Mouse (Mus musculus): Measurements from ENCODE around the gene Pik3r1. TPM values are rescaled to one million over a fixed set of nuclear protein-coding genes. Genes with fewer than 3 reads are reported as not detected.
A peak's percentile ranks its signal among the peaks of the same experiment; 100 is the strongest.

Gene Pik3r1
- polyA plus RNA-seq, 1 experiment from 2014 or later = 44.6 TPM

GRCm38 (mm10) chr13:101718744-101719143 lies 49.3 kb downstream of the Pik3r1 start:
- Histone ChIP-seq H3K9me3 (ENCODE audit: control insufficient read depth, low read length) (no peaks in the 10 kb centered on the region), H3K4me3 (ENCODE audit: low read depth, low read length) (no peak overlapping the region), H3K36me3 (ENCODE audit: control insufficient read depth, insufficient read depth, low read length) (0 out of 2 replicates have a peak, but pooled peaks cover 3% of the 10 kb centered on the region), H3K27me3 (ENCODE audit: control insufficient read depth, insufficient read depth, low read length) (no peaks in the 10 kb centered on the region), H3K9ac (ENCODE audit: low read length) (no peak overlapping the region), H3K4me2 (replicated peaks; ENCODE audit: low read depth) (peak overlapping the region; percentile 12; the same call in 1 of the 2 replicates), H3K4me1 (replicated peaks; ENCODE audit: control insufficient read depth, insufficient read depth) (no peaks in the 10 kb centered on the region; the same call in none of the 2 replicates), H3K27ac (replicated peaks) (peak overlapping the region; percentile 85)
- TF ChIP-seq CTCF (IDR thresholded peaks at IDR 0.05; ENCODE audit: low read depth) (no peak), EP300 (optimal IDR thresholded peaks at IDR 0.05) (no peak)
- no peak for ATAC-seq (ENCODE audit: low FRiP score, low TSS enrichment)
- DNase-seq (ENCODE audit: low spot score) = no peak
- WGBS = 51% methylated on average over 7 of the region's 7 CpGs

GRCm38 (mm10) chr13:101717836-101718235 lies 50.2 kb downstream of the Pik3r1 start:
- ATAC-seq (ENCODE audit: low FRiP score, low TSS enrichment) (no peak), DNase-seq (ENCODE audit: low spot score) (no peak)
- Histone ChIP-seq H3K4me2 (replicated peaks; ENCODE audit: low read depth) (no peak overlapping the region), H3K4me3 (ENCODE audit: low read depth, low read length) (no peak overlapping the region), H3K9me3 (ENCODE audit: control insufficient read depth, low read length) (no peaks in the 10 kb centered on the region), H3K9ac (ENCODE audit: low read length) (no peak overlapping the region), H3K27me3 (ENCODE audit: control insufficient read depth, insufficient read depth, low read length) (no peaks in the 10 kb centered on the region), H3K36me3 (ENCODE audit: control insufficient read depth, insufficient read depth, low read length) (0 out of 2 replicates have a peak, but pooled peaks cover 3% of the 10 kb centered on the region), H3K4me1 (replicated peaks; ENCODE audit: control insufficient read depth, insufficient read depth) (no peaks in the 10 kb centered on the region; the same call in none of the 2 replicates), H3K27ac (replicated peaks) (no peak overlapping the region)
- 37% methylated on average over 6 of the region's 6 CpGs for WGBS
- TF ChIP-seq CTCF (IDR thresholded peaks at IDR 0.05; ENCODE audit: low read depth) (no peak), EP300 (optimal IDR thresholded peaks at IDR 0.05) (no peak)

DNA sequence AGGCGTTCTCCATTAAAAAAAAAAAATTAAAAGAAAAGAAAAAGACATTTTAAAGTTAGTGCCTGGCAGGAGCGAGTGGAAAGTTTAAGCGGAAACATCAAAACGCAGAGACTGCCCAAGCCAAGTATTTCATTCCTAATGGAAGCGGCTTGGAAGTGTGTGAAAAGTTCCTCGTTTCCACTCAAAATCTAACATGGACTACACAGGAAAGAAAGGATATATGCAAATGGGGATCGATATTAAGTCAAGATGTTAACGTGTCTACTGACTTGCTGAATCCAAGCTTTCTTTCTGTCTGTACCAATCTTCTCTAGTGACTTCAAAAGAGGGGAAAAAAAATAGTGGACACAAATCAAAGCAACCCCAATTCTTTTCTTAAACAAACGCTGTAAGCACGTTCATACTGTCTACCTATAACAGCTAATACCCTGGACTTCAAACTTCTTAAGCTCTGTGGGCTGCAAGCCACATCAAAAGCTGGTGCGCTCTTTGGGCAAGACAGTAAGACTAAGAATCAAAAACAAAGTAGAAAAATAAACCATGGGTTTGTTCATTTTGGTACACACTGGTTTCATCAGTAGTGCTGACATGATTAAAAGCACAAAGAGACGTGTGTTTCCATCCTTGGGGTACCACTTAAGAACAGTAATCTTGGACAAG lies 54.5 kb downstream of the Pik3r1 start:
- peak overlapping the region; percentile 56 for H3K27ac ChIP-seq (replicated peaks)
- H3K9ac ChIP-seq (ENCODE audit: low read length) = no peak overlapping the region
- peaks cover 5% of the 10 kb centered on the region for H3K36me3 ChIP-seq (ENCODE audit: control insufficient read depth, insufficient read depth, low read length)
- TF ChIP-seq EP300 (optimal IDR thresholded peaks at IDR 0.05) = no peak
- no peak for TF ChIP-seq CTCF (IDR thresholded peaks at IDR 0.05; ENCODE audit: low read depth)
- 55% methylated on average over 12 of the region's 12 CpGs for WGBS
- H3K9me3 ChIP-seq (ENCODE audit: control insufficient read depth, low read length) = no peaks in the 10 kb centered on the region
- no peaks in the 10 kb centered on the region; the same call in 1 of the 2 replicates for H3K4me1 ChIP-seq (replicated peaks; ENCODE audit: control insufficient read depth, insufficient read depth)
- no peaks in the 10 kb centered on the region for H3K27me3 ChIP-seq (ENCODE audit: control insufficient read depth, insufficient read depth, low read length)
- no peak for DNase-seq (ENCODE audit: low spot score)
- no peak overlapping the region for H3K4me3 ChIP-seq (ENCODE audit: low read depth, low read length)
- no peak overlapping the region for H3K4me2 ChIP-seq (replicated peaks; ENCODE audit: low read depth)
- no peak for ATAC-seq (ENCODE audit: low FRiP score, low TSS enrichment)

GRCm38 (mm10) chr13:101712720-101713428 lies 55.1 kb downstream of the Pik3r1 start:
- no peak for TF ChIP-seq EP300 (optimal IDR thresholded peaks at IDR 0.05)
- no peak for TF ChIP-seq CTCF (IDR thresholded peaks at IDR 0.05; ENCODE audit: low read depth)
- DNase-seq (ENCODE audit: low spot score) (no peak), ATAC-seq (ENCODE audit: low FRiP score, low TSS enrichment) (no peak; the same call in 1 of the 2 replicates)
- peak overlapping the region; percentile 56 for H3K27ac ChIP-seq (replicated peaks)
- H3K4me1 ChIP-seq (replicated peaks; ENCODE audit: control insufficient read depth, insufficient read depth) = no peaks in the 10 kb centered on the region; the same call in 1 of the 2 replicates
- 41% methylated on average over 9 of the region's 9 CpGs for WGBS
- peaks cover 10% of the 10 kb centered on the region for H3K36me3 ChIP-seq (ENCODE audit: control insufficient read depth, insufficient read depth, low read length)
- H3K9me3 ChIP-seq (ENCODE audit: control insufficient read depth, low read length) = no peaks in the 10 kb centered on the region
- no peaks in the 10 kb centered on the region for H3K27me3 ChIP-seq (ENCODE audit: control insufficient read depth, insufficient read depth, low read length)
- no peak overlapping the region for H3K4me2 ChIP-seq (replicated peaks; ENCODE audit: low read depth)
- H3K4me3 ChIP-seq (ENCODE audit: low read depth, low read length) = no peak overlapping the region
- H3K9ac ChIP-seq (ENCODE audit: low read length) = no peak overlapping the region

GRCm38 (mm10) chr13:101712099-101712498 lies 55.9 kb downstream of the Pik3r1 start:
- 71% methylated on average over 9 of the region's 9 CpGs for WGBS
- Histone ChIP-seq H3K9me3 (ENCODE audit: control insufficient read depth, low read length) (no peaks in the 10 kb centered on the region), H3K36me3 (ENCODE audit: control insufficient read depth, insufficient read depth, low read length) (peaks cover 15% of the 10 kb centered on the region), H3K4me3 (ENCODE audit: low read depth, low read length) (no peak overlapping the region), H3K27ac (replicated peaks) (no peak overlapping the region), H3K4me2 (replicated peaks; ENCODE audit: low read depth) (no peak overlapping the region), H3K4me1 (replicated peaks; ENCODE audit: control insufficient read depth, insufficient read depth) (no peaks in the 10 kb centered on the region; the same call in 1 of the 2 replicates), H3K27me3 (ENCODE audit: control insufficient read depth, insufficient read depth, low read length) (no peaks in the 10 kb centered on the region), H3K9ac (ENCODE audit: low read length) (no peak overlapping the region)
- DNase-seq (ENCODE audit: low spot score) (no peak), ATAC-seq (ENCODE audit: low FRiP score, low TSS enrichment) (no peak)
- TF ChIP-seq CTCF (IDR thresholded peaks at IDR 0.05; ENCODE audit: low read depth) = no peak
- TF ChIP-seq EP300 (optimal IDR thresholded peaks at IDR 0.05) = no peak

DNA sequence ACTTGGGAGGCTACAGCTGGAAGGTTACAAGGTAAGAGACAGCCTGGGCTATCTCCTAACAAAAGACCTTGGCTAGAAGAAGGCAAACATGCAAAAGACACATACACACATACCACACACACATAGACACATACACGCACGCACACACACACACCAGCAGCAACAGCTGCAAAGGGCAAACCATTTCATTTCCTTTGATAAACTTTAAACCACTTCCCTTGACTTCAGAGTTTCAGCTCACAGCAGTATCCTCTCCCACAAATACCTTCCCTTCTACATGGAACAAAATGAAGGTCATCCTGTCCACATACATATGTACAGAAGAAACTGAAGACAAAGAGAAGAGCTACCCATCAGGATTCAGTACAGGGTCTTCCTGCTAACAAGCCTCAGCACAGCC lies 56.7 kb downstream of the Pik3r1 start:
- no peak for DNase-seq (ENCODE audit: low spot score)
- 86% methylated on average over 2 of the region's 2 CpGs for WGBS
- Histone ChIP-seq H3K9me3 (ENCODE audit: control insufficient read depth, low read length) (no peaks in the 10 kb centered on the region), H3K9ac (ENCODE audit: low read length) (no peak overlapping the region), H3K4me3 (ENCODE audit: low read depth, low read length) (no peak overlapping the region), H3K4me2 (replicated peaks; ENCODE audit: low read depth) (no peak overlapping the region), H3K36me3 (ENCODE audit: control insufficient read depth, insufficient read depth, low read length) (peaks cover 18% of the 10 kb centered on the region), H3K4me1 (replicated peaks; ENCODE audit: control insufficient read depth, insufficient read depth) (no peaks in the 10 kb centered on the region; the same call in 1 of the 2 replicates), H3K27me3 (ENCODE audit: control insufficient read depth, insufficient read depth, low read length) (no peaks in the 10 kb centered on the region), H3K27ac (replicated peaks) (no peak overlapping the region; the same call in 1 of the 2 replicates)
- ATAC-seq (ENCODE audit: low FRiP score, low TSS enrichment) = no peak
- TF ChIP-seq EP300 (optimal IDR thresholded peaks at IDR 0.05) = no peak
- no peak for TF ChIP-seq CTCF (IDR thresholded peaks at IDR 0.05; ENCODE audit: low read depth)
